9 mouse cellular contexts compared by ENCODE assay signal in genomic region chr17:74716643-74717042, GRCm38 (mm10). TPM values are rescaled to one million over a fixed set of nuclear protein-coding genes. Genes with fewer than 3 reads are reported as not detected.
A peak's percentile ranks its signal among the peaks of the same experiment; 100 is the strongest.
DNase-seq lines count a peak whose midpoint lies in the region; ATAC-seq lines count a peak whose summit lies in the region.
"Had no signal": no experiment of that assay in that cellular context is flagged by ENCODE, and none has a peak within 500 bp of the region (broad histone marks: within the 10 kb centered on the region; RNA-seq: fewer than 3 reads in every experiment).

No protein-coding gene starts in this region.

- intact Hi-C loops in heart, postnatal 14 days (cut with DNase I): no loop called here

- H3K27ac ChIP-seq in heart, embryonic 15.5 days: peak overlapping the region; percentile 70; the same call in 1 of the 2 replicates
- H3K27ac ChIP-seq in hindbrain, embryonic 13.5 days: no peak overlapping the region
- no peak overlapping the region for H3K27ac ChIP-seq in midbrain, embryonic 10.5 days (replicated peaks)

- H3K4me1 ChIP-seq in heart, embryonic 15.5 days (replicated peaks): peaks cover 7% of the 10 kb centered on the region
- peaks cover 9% of the 10 kb centered on the region for H3K4me1 ChIP-seq in hindbrain, embryonic 13.5 days (replicated peaks)
- peaks cover 12% of the 10 kb centered on the region for H3K4me1 ChIP-seq in midbrain, embryonic 10.5 days

- H3K27me3 ChIP-seq in heart, embryonic 15.5 days: no peaks in the 10 kb centered on the region
- peaks cover 20% of the 10 kb centered on the region; the same call in 1 of the 2 replicates for H3K27me3 ChIP-seq in hindbrain, embryonic 13.5 days
- H3K27me3 ChIP-seq in midbrain, embryonic 10.5 days (ENCODE audit: low read depth, poor library complexity, severe bottlenecking): no peaks in the 10 kb centered on the region

- peaks cover 7% of the 10 kb centered on the region; the same call in 1 of the 2 replicates for H3K36me3 ChIP-seq in heart, embryonic 15.5 days
- peaks cover 9% of the 10 kb centered on the region for H3K36me3 ChIP-seq in hindbrain, embryonic 13.5 days
- H3K36me3 ChIP-seq in midbrain, embryonic 10.5 days: peaks cover 6% of the 10 kb centered on the region; the same call in 1 of the 2 replicates

- peak overlapping the region; percentile 81 for H3K4me3 ChIP-seq in heart, embryonic 15.5 days
- no peak overlapping the region for H3K4me3 ChIP-seq in hindbrain, embryonic 13.5 days
- H3K4me3 ChIP-seq in midbrain, embryonic 10.5 days: peak overlapping the region; percentile 91

- no peak for ATAC-seq in heart, embryonic 15.5 days (replicated peaks; ENCODE audit: insufficient number of reproducible peaks, insufficient read depth, low FRiP score, low read depth)
- ATAC-seq in hindbrain, embryonic 13.5 days (ENCODE audit: low FRiP score): no peak

- no peaks in the 10 kb centered on the region for H3K9me3 ChIP-seq in heart, embryonic 15.5 days (replicated peaks)
- no peaks in the 10 kb centered on the region for H3K9me3 ChIP-seq in hindbrain, embryonic 13.5 days
- H3K9me3 ChIP-seq in midbrain, embryonic 10.5 days (replicated peaks): no peaks in the 10 kb centered on the region

- no peak for DNase-seq in heart, postnatal 14 days
- DNase-seq in NIH3T3 (ENCODE audit: low read depth): peak; percentile 48
- DNase-seq in midbrain, embryonic 10.5 days (ENCODE audit: low spot score): no peak
- DNase-seq in cerebellum, adult 8-10 months: no peak
- no peak for DNase-seq in embryo, embryonic 10.5 days (ENCODE audit: low spot score)
- no peak for DNase-seq in adrenal gland, postnatal 14 days
- DNase-seq: thymus, postnatal 4 days had no signal

- no peak overlapping the region for H3K9ac ChIP-seq in heart, embryonic 15.5 days
- H3K9ac ChIP-seq in hindbrain, embryonic 13.5 days: no peak overlapping the region

- 42% methylated on average over 3 of the region's 3 CpGs for WGBS in heart, embryonic 15.5 days
- WGBS in hindbrain, embryonic 13.5 days: 63% methylated on average over 3 of the region's 3 CpGs
- 79% methylated on average over 3 of the region's 3 CpGs for WGBS in midbrain, embryonic 10.5 days

- peak overlapping the region; percentile 80 for H3K4me2 ChIP-seq in heart, embryonic 15.5 days
- peak overlapping the region; percentile 79 for H3K4me2 ChIP-seq in hindbrain, embryonic 13.5 days

RNA-seq across cellular contexts. Expression of gene Ttc27, which starts 0.9 kb away (rescaled TPM):
- polyA plus RNA-seq in heart, embryonic 15.5 days (2015; fragmentation: Nextera tagmentation; extraction: Ambion mirVana): 15.6 and 16.2 TPM in 2 replicates
- total RNA-seq in heart, postnatal 14 days (2021): 10 to 100 TPM; 18.3 to 21.2 TPM
- 15.2 and 18.7 TPM in 2 replicates for polyA plus RNA-seq in hindbrain, embryonic 13.5 days (2015; fragmentation: Nextera tagmentation; extraction: Ambion mirVana)
- 23.1 and 28.5 TPM in 2 replicates for polyA plus RNA-seq in midbrain, embryonic 10.5 days (2016; fragmentation: Nextera tagmentation; extraction: Ambion mirVana)
- 21.0 and 23.5 TPM in 2 replicates for total RNA-seq in adrenal gland, postnatal 14 days (2021)
